Mouse (Mus musculus) embryonic facial prominence, embryonic 15.5 days (tissue): ENCODE results near the gene Zic2. TPM values are rescaled to one million over a fixed set of nuclear protein-coding genes. Genes with fewer than 3 reads are reported as not detected.

Experiments used
- polyA plus RNA-seq: library from polyadenylated mRNA; unstranded; fragments of >200 nt; fragmentation: Nextera tagmentation; extraction: Ambion mirVana; gene quantifications from 2 replicates; pipeline ENCODE4 v1.2.1, GENCODE M21; 2015

Zic2 gene
- polyA plus RNA-seq, 1 experiment from 2014 or later = 0.32 TPM

Other genes with a start within 250 kb of the Zic2 start
- 0.08 TPM in 1 of 2 replicates, not detected in the other for gene Gm5089, start 24.3 kb upstream of the Zic2 start, polyA plus RNA-seq
- gene Zic5, start 9.8 kb upstream of the Zic2 start, polyA plus RNA-seq = 0.09 and 0.89 TPM in 2 replicates
- gene Gm10837, start 15.2 kb downstream of the Zic2 start, polyA plus RNA-seq = not detected in 2 replicates
- gene Pcca, start 58.9 kb downstream of the Zic2 start, polyA plus RNA-seq = 20.3 and 22.0 TPM in 2 replicates